Mouse (Mus musculus): ENCODE results near the gene Slain2.
"Not testable (repeated sequence)": the region's sequence is repeated elsewhere in the genome, so short reads cannot be mapped to it uniquely, and the experiment has no call there.

The Slain2 gene

DNA sequence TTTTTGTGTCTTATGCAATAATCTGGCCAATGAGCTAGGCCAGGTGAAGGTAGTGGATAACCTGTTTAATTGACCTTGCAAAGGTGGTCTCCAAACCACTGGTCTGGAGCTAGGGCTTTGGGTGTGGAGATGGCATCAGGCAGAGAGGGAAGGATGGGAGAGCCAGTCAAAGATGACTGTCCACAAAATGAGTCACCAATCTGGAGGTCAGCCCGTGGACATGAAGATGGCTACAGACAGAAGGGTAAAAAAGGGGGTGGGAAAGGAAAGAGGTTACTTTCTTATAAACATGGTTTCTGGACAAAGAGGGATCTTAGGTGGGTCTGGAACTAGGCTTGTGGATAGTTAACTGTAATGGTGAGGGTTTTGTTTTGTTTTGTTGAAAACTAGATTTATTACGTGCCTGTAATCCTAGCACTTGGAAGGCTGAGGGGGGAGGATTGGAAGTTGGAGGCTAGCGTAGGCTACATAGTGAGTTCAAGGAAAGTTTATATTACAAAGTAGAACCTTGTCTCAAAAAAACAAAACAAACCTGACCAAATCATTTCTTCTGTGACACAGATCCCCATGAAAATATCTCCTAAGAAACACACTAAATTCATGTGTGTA lies 40.0 kb downstream of the Slain2 start:
- no peak for DNase-seq (ENCODE audit: low read depth)

DNA sequence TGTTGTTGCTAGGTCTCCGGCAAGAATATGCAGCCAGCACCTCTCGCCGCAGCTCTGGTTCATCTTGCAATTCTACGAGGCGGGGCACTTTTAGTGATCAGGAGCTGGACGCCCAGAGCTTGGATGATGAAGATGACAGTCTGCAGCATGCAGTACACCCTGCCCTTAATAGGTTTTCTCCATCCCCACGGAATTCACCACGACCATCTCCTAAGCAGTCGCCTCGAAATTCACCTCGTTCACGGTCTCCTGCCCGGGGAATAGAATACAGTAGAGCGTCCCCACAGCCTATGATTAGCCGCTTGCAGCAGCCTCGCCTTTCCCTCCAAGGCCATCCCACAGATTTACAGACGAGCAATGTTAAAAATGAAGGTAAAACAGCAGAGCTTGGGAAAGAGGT lies 43.2 kb downstream of the Slain2 start:
- no peak for DNase-seq (ENCODE audit: low read depth)

DNA sequence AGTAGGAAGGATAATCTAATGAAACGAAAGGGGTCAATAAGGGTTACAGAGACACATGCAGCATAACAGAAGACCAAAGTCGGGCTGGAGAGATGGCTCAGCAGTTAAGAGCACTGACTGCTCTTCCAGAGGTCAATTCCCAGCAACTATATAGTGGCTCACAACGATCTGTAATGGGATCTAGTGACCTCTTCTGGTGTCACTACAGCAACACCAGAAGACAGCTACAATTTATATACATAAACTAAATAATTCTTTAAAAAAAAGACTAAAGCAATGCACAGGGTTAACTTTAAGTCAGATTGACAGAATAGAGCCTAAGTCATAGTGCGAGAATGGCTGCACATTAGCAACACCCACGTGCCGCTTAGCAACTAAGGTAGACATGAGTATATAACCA lies 46.0 kb downstream of the Slain2 start:
- no peak for DNase-seq (ENCODE audit: low read depth)

DNA sequence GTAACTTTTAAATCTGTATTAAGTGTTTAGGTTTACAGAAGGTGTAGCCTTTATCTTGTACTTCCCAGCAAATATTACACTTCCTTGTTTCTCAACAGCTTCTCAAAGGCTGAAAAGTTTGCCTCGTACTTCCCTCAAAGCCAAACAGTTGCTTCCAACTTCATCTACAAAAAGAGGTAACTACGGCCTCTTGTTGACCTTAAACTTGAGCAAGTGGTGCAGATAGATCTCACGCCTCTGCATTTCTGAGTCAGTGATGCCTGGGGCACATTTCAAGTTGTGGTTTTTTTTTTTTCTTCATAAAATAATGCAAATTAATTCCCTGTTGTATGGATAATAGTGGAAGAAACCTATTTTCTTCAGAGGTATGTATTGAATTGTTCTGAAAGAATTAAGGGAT lies 51.6 kb downstream of the Slain2 start:
- DNase-seq (ENCODE audit: low read depth) = no peak

DNA sequence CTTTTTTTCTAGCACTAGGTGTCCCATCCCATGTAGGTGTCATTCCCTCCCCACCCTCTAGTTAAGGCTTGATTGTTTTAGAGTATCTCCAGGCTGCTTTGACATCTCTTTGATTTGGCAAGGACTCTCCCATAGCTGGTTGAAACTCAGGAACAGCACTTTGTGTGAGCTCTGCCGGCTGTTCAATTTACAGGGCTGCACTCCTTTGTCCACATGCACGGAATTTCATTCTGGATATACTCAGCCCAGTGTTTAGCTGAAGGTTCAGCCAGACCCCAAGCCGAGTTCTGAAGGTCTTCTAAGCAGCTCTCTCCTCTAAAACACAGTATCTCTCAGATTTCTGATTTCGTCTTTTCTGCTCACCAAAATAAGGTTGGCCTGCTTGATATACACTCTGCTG lies 58.3 kb downstream of the Slain2 start:
- no peak for DNase-seq (ENCODE audit: low read depth)

DNA sequence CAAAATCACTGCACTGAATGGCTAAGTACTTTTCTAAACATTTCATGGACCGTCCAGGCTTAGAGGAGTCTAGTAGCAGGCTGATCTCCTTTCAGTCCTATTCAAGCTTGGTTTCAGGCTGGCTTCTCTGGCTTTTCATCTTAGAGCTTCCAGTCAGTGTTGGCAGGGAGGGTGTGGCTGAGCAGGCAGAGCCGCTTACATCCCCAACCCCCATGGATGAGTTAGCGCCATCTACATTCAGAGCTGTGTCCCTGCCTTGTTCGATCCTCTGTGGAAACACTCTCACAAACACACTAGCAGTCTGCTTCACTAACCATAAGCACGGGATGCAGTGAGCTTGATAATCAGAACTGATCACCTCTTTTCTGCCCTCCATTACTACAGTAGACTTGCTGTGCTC lies 58.8 kb downstream of the Slain2 start:
- DNase-seq (ENCODE audit: low read depth) = no peak

DNA sequence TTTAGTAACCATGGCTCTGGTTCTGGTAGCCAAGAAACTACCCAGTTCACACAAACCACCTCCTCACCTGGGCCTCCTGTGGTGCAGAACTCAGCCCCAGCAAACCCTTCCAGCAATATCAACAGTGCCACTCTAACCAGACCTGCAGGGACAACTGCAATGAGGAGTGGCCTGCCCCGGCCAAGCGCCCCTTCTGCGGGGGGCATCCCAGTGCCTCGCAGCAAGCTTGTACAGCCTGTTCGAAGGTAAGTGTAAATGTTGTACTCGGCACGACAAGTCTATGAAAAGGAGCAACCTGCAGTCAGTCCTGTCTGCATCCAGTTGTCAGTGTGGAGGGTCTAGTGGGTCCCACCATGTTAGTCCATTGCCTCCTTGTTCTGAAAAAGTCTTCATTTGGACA lies 60.5 kb downstream of the Slain2 start, which contains the start of gene Gm10135:
Gene Gm10135 (minus strand): TSS at position 101 of the 400 bp plus-strand sequence.
- no peak for DNase-seq (ENCODE audit: low read depth)

DNA sequence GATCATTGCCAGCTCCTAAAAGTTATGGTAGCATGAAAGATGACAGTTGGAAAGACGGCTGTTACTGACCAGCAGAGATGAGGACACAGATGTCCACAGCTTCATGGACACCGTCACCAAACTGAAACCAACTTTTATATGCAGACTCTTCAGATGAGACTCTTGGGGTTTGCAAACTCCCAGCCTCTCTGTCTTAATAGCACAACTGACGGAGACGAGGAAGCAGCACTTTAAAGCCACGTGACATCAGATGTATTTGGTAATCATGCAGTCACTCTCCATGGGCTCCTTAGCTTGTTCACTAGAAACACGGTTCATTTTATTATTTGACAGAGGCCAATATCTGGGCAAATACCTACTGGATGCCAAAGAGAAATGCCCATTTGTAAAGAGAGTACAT lies 61.9 kb downstream of the Slain2 start:
- no peak for DNase-seq (ENCODE audit: low read depth)

DNA sequence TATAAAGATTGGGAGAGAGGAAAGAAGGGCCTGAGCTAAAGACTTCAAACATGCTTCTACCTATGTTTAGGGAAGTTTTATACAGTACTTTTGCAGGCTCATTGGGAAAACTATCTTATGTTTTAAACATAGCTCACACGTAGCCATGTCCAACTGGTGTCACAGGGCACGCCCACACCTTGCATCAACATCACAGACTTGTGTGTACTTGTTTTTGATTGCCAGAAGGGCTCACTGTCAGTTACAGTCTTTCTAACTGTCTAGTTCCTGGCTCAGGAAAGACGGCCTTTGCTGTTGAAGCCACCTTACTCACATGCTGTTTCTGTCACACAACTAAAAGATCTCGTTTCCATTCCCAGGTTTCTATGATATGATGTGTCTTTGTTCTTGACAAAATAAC lies 62.4 kb downstream of the Slain2 start:
- DNase-seq (ENCODE audit: low read depth) = no peak

DNA sequence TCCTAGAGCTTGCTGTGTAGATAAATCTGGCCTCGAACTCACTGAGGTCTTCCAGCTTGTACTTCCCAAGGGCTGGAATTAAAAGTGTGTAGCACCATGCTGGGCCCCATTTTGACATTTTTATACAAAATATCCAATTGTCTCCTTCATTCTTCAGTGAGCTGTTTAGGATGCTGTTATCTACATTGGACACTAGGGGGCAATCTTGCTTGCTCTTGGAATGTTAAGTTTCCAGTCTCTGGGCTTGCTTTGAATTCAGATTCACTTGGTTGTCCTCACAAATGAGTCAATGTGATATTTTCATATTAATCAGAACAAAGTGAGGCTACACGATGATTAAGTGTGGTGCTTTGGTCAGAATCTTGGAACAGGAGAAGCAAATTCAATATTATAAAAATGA lies 70.0 kb downstream of the Slain2 start:
- DNase-seq (ENCODE audit: low read depth) = peak; percentile 33

DNA sequence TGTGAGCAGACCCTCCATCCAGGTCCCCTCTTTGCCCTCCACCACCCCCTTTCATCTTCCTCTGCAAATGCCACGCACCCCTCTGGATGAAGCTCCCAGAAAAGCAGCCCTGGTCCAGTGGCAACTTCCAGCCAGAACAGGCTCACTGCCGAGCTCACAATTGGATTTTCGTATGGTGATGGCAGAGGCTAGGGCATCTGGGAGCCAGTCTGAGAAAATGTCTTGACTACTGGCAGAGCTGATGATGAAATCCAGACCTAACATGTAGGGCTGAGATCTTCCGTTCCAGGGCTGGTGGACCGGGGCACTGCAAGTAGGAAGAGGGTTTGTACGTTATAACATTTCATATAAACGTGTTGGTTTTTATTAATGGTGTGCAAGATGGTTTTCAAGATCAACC lies 73.7 kb downstream of the Slain2 start:
- DNase-seq (ENCODE audit: low read depth) = no peak

DNA sequence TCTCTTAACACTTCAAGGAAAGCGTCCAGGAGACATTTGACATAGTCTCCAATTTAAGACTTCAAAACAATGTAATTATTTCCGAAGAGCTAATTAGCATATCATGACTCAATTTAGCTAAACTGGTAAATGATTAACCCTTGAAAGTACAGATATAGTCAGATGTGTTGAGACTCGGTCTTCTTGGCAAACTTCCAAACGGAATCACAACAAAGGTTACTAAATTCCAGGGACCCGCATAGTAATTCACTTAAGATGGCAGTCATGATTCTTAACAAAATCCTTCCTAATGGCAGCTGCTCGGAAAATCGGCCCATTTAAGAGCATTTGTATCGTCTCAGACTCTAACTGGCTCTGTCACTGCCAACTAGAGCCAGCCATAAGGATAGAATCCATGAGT lies 75.7 kb downstream of the Slain2 start:
- DNase-seq (ENCODE audit: low read depth) = no peak

DNA sequence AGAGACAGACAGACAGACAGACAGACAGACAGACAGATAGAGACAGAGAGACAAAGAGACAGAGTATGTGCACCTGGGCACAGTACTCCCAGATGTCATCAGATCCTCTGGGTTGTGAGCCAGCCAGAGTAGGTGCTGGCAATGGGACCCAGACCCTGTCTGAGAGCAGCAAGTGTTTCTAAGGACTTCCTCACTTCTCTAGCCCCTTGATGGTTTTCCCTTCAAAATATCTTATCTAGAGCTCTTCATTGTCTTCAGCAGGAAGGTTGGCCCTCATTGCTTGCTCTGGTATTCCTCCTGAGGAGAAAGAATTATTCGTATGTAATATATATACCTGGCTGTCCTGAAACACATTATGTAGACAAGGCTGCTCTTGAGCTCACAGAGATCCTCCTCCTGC lies 78.4 kb downstream of the Slain2 start:
- no peak for DNase-seq (ENCODE audit: low read depth)

DNA sequence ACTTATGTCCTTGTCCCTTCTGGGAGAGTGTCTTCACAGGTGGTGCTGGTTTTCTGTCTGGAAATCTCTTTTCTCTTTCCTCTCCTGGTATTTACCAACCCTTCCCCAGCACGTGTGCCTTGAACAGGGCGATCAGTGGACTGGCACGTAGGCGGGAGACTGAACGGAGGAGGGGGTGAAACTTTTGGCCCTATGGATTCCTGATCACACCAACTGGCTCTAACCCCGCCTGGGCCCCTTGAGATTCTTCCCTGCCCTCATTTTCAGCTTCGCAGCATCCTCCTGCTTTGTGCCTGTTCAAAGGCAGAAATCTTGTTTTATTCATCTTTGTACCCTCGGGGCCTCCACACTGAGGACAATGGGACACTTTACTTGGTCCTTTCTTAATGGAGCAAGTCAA lies 80.3 kb downstream of the Slain2 start:
- no peak for DNase-seq (ENCODE audit: low read depth)

DNA sequence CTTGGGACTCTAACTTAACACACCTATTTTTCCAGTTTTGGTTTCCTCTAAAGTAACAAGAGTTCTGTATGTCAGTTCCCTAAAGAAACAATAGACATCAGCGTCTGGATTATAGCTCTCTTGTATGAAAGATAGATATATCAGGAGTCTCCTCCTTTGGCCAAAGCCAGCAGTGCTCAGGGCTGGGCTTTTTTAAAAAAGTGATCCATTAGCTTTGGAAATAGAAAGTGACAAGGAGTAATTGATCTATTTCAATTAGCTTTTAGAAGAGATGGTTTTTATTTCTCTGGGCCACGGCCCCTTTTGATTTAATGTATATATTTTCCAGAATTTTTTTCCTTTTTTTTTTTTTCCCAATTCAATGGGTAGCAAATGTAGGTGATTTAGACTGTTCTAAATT lies 80.8 kb downstream of the Slain2 start:
- DNase-seq (ENCODE audit: low read depth) = no peak

DNA sequence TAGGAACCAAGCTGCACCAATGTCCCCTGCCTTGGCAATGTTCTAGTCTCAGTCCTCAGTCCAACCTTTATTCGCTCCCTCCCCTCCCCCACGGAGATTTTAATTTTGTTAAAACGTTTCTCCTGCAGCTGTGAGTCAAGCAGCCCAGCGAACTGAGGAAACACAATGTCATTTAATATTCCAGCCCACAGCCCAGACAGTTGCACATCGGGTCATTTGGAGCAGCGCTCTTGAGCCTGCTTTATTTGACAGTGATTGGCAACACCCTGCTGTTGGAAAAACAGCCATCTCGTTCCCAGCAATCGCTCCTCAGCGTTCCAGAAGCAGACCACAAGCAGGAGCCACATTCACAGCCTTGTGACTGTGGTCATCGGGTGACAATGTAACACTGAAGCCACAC lies 81.3 kb downstream of the Slain2 start:
- DNase-seq (ENCODE audit: low read depth) = no peak

DNA sequence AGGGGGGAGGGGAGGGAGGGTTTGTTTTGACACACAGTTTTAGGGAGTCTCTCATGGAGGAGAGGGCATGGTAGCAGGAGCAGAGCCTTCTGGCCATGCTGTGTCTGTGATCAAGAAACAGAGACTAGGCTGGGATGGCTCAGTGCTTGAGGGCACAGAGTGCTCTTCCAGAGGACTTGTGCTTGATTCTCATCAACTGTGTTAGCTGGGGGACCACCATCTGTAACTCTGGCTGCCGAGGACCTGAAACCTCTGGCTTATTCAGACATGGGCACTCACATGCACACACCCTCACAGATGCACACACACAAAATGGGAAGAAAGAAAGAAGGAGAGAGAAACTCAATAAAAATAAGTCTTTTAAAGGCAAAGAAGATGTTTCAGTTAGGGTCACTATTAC lies 84.4 kb downstream of the Slain2 start:
- DNase-seq (ENCODE audit: low read depth) = not testable (repeated sequence)

DNA sequence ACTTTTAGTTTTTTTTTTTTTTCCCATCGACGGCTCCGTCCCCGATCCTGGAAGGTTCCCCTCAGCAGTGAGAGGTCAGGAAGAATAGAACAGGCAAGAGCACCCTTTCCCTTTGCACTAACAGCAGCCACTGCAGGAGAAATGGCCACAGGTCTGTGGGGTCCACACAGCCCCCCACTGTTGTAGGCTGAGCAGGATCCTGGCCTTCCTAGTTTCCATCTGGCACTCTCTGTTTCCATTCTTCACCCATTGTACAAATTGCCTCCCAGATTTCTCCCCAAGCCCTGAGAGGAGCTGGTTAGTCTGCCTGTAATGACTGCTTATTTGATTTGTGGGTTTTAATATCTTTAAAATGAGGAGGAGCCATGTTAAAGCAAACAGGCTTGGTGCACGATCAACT lies 89.9 kb downstream of the Slain2 start:
- no peak for DNase-seq (ENCODE audit: low read depth)

DNA sequence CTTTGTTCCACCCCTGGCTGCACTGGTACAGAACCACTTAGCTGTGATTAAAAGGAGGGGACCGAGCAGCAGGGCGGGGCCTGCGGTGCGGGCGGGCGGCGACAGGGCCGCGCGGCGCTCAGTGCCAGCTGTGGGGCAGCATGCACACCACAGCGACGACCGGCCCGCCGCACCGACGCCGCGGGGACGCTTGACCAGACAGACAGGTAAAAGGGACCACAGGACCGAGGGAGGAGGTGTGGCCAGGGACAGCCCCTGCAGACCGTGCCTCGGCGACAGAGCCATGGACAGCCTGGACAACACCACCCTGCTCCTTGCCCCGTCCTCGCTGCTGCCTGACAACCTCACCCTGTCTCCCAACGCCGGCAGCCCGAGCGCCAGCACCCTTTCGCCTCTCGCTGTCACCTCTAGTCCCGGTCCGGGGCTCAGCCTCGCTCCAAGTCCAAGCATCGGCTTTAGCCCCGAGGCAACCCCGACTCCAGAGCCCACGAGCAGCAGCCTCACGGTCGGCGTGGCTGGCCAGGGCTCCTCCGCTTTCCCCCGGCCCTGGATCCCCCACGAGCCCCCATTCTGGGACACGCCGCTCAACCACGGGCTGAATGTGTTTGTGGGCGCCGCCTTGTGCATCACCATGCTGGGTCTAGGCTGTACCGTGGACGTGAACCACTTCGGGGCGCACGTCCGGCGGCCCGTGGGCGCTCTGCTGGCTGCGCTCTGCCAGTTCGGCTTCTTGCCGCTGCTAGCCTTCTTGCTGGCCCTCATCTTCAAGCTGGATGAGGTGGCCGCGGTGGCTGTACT lies 92.9 kb downstream of the Slain2 start, which contains the start of gene Slc10a4:
Gene Slc10a4 (plus strand): TSS at position 100 of the 798 bp plus-strand sequence.
- no peak for DNase-seq (ENCODE audit: low read depth)

DNA sequence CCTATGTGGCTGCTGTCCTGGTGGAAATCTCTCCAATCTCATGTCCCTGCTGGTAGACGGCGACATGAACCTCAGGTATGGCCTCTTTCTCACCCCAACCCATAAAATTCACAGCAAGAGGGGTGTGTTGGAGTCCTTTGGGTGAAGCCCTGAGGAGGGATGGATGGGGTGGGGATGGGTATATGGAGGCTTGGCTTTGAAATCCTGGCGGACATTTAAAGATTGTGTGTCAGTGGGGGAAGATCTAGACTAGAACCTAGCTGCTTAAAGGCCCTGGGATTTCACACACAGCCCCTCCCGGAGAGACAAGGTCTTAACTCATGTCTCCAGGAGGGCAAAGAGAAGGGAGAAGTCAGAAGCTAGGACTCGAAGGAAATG lies 93.5 kb downstream of the Slain2 start:
- DNase-seq (ENCODE audit: low read depth) = no peak

DNA sequence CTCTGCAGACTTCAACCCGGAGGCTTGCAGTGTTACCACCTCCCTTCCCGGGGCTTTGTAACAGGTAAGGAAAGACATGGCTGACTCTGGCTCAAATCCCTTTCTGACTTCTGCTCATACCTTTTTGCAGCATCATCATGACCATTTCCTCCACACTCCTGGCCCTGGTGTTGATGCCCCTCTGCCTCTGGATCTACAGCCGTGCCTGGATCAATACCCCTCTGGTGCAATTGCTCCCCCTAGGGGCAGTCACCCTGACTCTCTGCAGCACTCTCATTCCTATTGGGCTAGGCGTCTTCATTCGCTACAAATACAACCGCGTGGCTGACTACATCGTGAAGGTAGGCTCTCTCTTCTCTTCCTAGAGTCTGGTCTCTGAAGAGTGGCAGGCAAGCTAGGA lies 94.1 kb downstream of the Slain2 start:
- not testable (repeated sequence) for DNase-seq (ENCODE audit: low read depth)

DNA sequence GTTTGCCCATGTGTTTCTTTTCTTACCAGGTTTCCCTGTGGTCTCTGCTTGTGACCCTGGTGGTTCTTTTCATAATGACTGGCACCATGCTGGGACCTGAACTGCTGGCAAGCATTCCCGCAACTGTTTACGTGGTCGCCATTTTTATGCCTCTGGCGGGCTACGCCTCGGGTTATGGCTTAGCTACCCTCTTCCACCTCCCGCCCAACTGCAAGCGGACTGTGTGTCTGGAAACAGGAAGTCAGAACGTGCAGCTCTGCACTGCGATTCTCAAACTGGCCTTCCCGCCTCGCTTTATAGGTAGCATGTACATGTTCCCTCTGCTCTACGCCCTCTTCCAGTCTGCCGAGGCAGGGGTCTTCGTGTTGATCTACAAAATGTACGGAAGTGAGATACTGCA lies 97.7 kb downstream of the Slain2 start:
- not testable (repeated sequence) for DNase-seq (ENCODE audit: low read depth)

DNA sequence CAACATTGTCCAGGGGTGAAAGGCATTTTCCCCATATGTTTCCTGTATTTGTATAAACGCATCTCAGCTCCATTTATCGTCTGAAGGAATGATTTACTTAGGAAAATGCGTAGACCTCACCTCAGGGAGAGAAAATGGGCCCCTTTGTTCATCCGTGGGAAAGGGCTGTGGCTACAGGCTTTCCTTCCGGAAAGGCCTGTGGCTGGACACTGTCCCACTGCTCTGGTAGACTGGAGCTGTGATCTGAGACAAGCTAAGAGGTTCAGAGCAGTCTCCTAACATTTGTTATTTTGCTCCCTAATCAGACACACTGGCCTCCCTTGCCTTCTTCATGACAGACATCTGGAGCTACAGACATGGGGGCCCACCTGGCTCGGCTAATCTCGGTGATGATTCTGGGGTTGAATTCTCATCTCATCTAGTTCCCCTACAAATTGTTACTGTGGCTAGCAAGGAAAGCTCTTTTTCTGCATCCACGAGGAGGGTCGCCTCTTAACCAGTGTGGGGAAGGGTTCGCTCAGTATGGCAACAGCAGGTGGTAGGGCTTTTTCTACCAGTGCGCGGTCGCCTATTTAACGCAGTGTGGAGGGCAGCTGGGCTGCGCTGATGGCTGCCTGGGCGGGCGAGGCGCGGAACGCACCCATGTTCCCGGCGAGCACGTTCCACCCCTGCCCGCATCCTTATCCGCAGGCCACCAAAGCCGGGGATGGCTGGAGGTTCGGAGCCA lies 98.9 kb downstream of the Slain2 start:
- not testable (repeated sequence) for DNase-seq (ENCODE audit: low read depth)
